Mouse (Mus musculus): ENCODE data around the gene Cyp21a1. TPM values are rescaled to one million over a fixed set of nuclear protein-coding genes. Genes with fewer than 3 reads are reported as not detected.
"Not testable (repeated sequence)": the region's sequence is repeated elsewhere in the genome, so short reads cannot be mapped to it uniquely, and the experiment has no call there.

Cyp21a1 gene
- polyA plus RNA-seq, 2 experiments = not detected

- no peak overlapping the region for H3K9ac ChIP-seq (replicated peaks)
- H3K9me3 ChIP-seq (ENCODE audit: control insufficient read depth, low read length) = no peaks in the 10 kb centered on the region
- no peak overlapping the region for H3K4me3 ChIP-seq (ENCODE audit: insufficient read depth in 1 of 2, low read depth in 2 of 2, low read length in 2 of 2)
- DNase-seq (ENCODE audit: low read depth in 3 of 3, low spot score in 3 of 3) = no peak
- no peak overlapping the region for H3K27ac ChIP-seq
- 64% methylated on average over 15 of the region's 15 CpGs for WGBS (ENCODE audit: insufficient replicate concordance)
- no peaks in the 10 kb centered on the region for H3K27me3 ChIP-seq (ENCODE audit: control insufficient read depth, insufficient read depth, low read length)
- no peak overlapping the region for H3K4me2 ChIP-seq (ENCODE audit: low read depth)
- no peak for ATAC-seq (ENCODE audit: insufficient read depth)
- peaks cover 0 to 3% of the 10 kb centered on the region in 2 experiments; a peak in 2 of 4 replicates for H3K4me1 ChIP-seq (replicated peaks; ENCODE audit: control insufficient read depth in 2 of 2, insufficient read depth in 2 of 2, low read length in 1 of 2)
- TF ChIP-seq EP300 (IDR thresholded peaks at IDR 0.05; ENCODE audit: low read depth) = no peak
- no peak for TF ChIP-seq CTCF (IDR thresholded peaks at IDR 0.05; ENCODE audit: low read depth)
- no peaks in the 10 kb centered on the region for H3K36me3 ChIP-seq (replicated peaks; ENCODE audit: control insufficient read depth, insufficient read depth, low read depth)
Observed at GRCm38 (mm10) chr17:34811275-34811674, 6.9 kb upstream of the Cyp21a1 start.

DNA sequence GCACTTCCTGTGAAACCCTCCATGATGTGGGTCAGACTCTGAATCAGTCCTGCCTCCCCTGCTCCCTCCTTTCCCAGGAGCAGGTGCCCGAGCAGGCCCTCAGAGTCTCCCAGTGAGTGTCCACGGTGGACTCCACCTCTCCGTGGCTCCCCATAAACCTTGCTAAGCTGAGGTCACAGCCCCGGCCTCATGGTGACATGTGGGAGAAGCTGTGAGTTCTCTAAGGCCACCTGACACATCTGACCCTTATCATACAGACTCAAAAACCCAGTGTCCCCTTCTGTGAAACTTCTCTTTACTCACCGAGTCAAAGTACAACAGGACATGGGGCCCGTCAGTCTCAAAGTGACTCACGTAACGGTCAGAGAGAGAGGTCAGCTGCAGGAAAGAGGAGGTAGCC lies 6.5 kb upstream of the Cyp21a1 start:
- H3K4me1 ChIP-seq (replicated peaks; ENCODE audit: control insufficient read depth in 2 of 2, insufficient read depth in 2 of 2, low read length in 1 of 2); H3K4me3 ChIP-seq (ENCODE audit: insufficient read depth in 1 of 2, low read depth in 2 of 2, low read length in 2 of 2); DNase-seq (ENCODE audit: low read depth in 3 of 3, low spot score in 3 of 3); H3K9me3 ChIP-seq (ENCODE audit: control insufficient read depth, low read length); H3K27me3 ChIP-seq (ENCODE audit: control insufficient read depth, insufficient read depth, low read length); H3K27ac ChIP-seq; H3K36me3 ChIP-seq (replicated peaks; ENCODE audit: control insufficient read depth, insufficient read depth, low read depth); H3K4me2 ChIP-seq (ENCODE audit: low read depth); H3K9ac ChIP-seq (replicated peaks): not testable (repeated sequence)
- 0 out of 2 replicates have a peak, but pooled peaks have one; percentile 17 for ATAC-seq (ENCODE audit: insufficient read depth)
- 57% methylated on average over 8 of the region's 8 CpGs for WGBS (ENCODE audit: insufficient replicate concordance)

DNA sequence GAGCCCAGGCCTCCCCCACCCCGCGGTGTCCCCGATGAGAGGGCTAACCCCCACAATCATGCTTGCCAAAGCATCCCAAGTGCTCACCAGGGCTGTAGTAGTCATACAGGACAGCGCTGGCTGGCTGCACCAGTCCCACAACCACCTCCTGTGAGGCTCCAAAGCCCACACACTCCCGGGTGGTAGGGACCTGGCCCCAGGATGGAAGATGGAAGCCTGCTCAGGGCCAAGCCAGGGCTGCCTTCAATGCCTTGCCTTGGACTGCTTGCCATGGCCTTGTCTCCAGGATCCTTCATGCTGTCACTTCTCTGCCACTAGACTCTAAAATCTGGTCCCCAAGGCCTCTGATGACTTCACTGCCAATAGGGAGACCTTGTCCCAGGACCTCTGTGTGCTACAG lies 6.0 kb upstream of the Cyp21a1 start:
- ATAC-seq (ENCODE audit: insufficient read depth) = not testable (repeated sequence)

GRCm38 (mm10) chr17:34808599-34809205 lies 4.3 kb upstream of the Cyp21a1 start:
- peak; percentile 63 for ATAC-seq (ENCODE audit: insufficient read depth)
- Histone ChIP-seq H3K4me1 (replicated peaks; ENCODE audit: control insufficient read depth in 2 of 2, insufficient read depth in 2 of 2, low read length in 1 of 2) (peaks cover 0 to 3% of the 10 kb centered on the region in 2 experiments; a peak in 2 of 4 replicates), H3K4me3 (ENCODE audit: insufficient read depth in 1 of 2, low read depth in 2 of 2, low read length in 2 of 2) (no peak overlapping the region), H3K36me3 (replicated peaks; ENCODE audit: control insufficient read depth, insufficient read depth, low read depth) (no peaks in the 10 kb centered on the region), H3K9me3 (ENCODE audit: control insufficient read depth, low read length) (peaks cover 2% of the 10 kb centered on the region; the same call in 1 of the 2 replicates), H3K9ac (replicated peaks) (no peak overlapping the region), H3K27me3 (ENCODE audit: control insufficient read depth, insufficient read depth, low read length) (no peaks in the 10 kb centered on the region), H3K27ac (no peak overlapping the region), H3K4me2 (ENCODE audit: low read depth) (no peak overlapping the region)
- 50% methylated on average over 6 of the region's 6 CpGs for WGBS (ENCODE audit: insufficient replicate concordance)
- peak in 2 of 3 experiments; percentile 4 to 13 for DNase-seq (ENCODE audit: low read depth in 3 of 3, low spot score in 3 of 3)
- TF ChIP-seq CTCF (IDR thresholded peaks at IDR 0.05; ENCODE audit: low read depth) (no peak), EP300 (IDR thresholded peaks at IDR 0.05; ENCODE audit: low read depth) (no peak)

More for the DNA sequence above, 6.0 kb upstream of the Cyp21a1 start:
- DNase-seq (ENCODE audit: low read depth in 3 of 3, low spot score in 3 of 3); H3K36me3 ChIP-seq (replicated peaks; ENCODE audit: control insufficient read depth, insufficient read depth, low read depth); H3K9me3 ChIP-seq (ENCODE audit: control insufficient read depth, low read length); H3K9ac ChIP-seq (replicated peaks); H3K4me2 ChIP-seq (ENCODE audit: low read depth); H3K27me3 ChIP-seq (ENCODE audit: control insufficient read depth, insufficient read depth, low read length); H3K4me3 ChIP-seq (ENCODE audit: insufficient read depth in 1 of 2, low read depth in 2 of 2, low read length in 2 of 2); H3K4me1 ChIP-seq (replicated peaks; ENCODE audit: control insufficient read depth in 2 of 2, insufficient read depth in 2 of 2, low read length in 1 of 2); H3K27ac ChIP-seq: not testable (repeated sequence)
- WGBS (ENCODE audit: insufficient replicate concordance) = 63% methylated on average over 5 of the region's 5 CpGs

DNA sequence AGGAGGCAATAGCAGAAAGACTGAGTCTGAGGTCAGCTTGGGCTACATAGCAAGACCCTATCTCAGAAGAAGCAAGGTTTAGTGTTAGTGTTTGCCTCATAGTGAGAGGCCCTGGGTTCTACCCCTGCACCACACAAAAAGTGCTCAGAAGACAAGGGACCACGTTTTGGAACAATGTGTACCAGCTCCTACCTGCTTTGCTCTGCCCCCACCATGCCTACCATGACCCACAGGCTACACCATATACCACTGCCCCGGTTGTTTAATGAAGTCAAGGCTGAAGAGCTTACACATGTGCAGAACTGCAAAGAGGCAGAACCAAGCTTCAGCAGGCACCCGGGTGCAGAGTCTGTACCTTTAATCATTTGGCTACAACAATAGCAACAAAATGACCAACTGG lies 2.8 kb upstream of the Cyp21a1 start:
- TF ChIP-seq EP300 (IDR thresholded peaks at IDR 0.05; ENCODE audit: low read depth) = no peak
- ATAC-seq (ENCODE audit: insufficient read depth) = no peak
- DNase-seq (ENCODE audit: low read depth in 3 of 3, low spot score in 3 of 3) = no peak
- Histone ChIP-seq H3K27ac (no peak overlapping the region), H3K9ac (replicated peaks) (no peak overlapping the region), H3K27me3 (ENCODE audit: control insufficient read depth, insufficient read depth, low read length) (no peaks in the 10 kb centered on the region), H3K4me2 (ENCODE audit: low read depth) (no peak overlapping the region), H3K36me3 (replicated peaks; ENCODE audit: control insufficient read depth, insufficient read depth, low read depth) (no peaks in the 10 kb centered on the region), H3K4me3 (ENCODE audit: insufficient read depth in 1 of 2, low read depth in 2 of 2, low read length in 2 of 2) (no peak overlapping the region), H3K4me1 (replicated peaks; ENCODE audit: control insufficient read depth in 2 of 2, insufficient read depth in 2 of 2, low read length in 1 of 2) (peaks cover 0 to 3% of the 10 kb centered on the region in 2 experiments; a peak in 2 of 4 replicates), H3K9me3 (ENCODE audit: control insufficient read depth, low read length) (peaks cover 2% of the 10 kb centered on the region; the same call in 1 of the 2 replicates)
- WGBS (ENCODE audit: insufficient replicate concordance) = 41% methylated on average over 3 of the region's 3 CpGs

All from liver, embryonic 14.5 days (tissue).